Mouse (Mus musculus) left cerebral cortex, adult 9 months (tissue): ENCODE measurements around the gene Snd1.

Experiments used
- DNase-seq, 2 experiments: peaks; one replicate each; pipeline ENCODE4 v3.0.0; 2022; ENCODE audit warnings: low spot score in 2 of 2

Snd1 gene

DNA sequence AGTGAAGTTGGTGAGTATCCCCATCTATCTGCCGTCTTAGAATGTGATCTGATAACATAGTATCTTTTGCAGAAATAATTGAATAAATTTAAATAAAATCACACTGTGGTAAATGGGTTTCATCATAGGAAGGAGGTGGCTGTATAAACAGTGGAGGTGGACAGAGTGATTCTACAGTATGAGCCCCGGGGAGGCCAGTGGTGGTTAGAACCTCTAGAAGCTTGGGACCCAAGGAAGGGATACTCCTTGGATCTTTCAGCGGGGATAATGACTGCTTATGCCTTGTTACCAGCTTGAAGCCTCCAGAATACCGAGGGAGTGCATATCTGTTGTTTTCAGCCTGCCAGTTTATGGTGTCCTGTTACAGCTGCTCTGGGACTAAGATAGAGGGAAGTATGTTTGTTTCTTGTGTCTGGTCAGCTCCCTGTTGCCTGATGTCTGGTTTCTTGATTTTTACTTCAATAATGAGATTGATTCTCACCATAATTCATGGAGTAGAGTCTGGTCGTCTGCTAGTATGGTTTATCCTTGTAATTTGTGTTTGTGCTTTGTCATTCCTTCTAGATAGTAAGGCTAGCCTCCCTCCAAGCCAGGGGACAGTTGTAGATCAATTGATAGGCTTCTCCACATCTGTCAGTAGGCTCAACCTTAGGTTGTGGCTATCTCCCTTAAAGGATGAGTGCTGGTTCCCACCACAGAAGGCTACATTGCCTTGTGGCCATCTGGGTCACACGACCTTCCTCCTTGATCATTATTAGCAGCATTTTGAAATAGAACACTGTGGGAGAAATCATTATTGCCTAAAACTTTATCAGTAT, 160.8 kb downstream of the Snd1 start:
- DNase-seq = no peak

DNA sequence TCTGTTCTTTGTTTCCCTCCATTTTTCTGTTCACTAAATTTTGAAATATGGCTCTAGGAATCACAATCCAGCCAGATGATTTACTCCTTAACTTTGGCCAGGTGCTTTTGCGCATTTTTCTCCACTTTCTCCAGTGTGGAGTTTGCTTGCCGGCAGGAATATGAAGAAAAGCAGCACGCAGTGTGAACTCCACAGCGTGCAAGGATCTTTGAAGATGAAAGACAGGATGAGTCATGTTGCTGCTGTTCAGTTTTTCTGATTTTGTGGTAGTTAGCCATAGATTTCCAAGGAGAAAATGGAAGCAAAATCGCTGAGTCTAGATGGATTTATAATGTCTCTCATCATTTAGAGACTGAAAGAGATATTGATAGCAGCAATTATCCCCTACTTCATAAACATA, 165.1 kb downstream of the Snd1 start:
- no peak for DNase-seq

DNA sequence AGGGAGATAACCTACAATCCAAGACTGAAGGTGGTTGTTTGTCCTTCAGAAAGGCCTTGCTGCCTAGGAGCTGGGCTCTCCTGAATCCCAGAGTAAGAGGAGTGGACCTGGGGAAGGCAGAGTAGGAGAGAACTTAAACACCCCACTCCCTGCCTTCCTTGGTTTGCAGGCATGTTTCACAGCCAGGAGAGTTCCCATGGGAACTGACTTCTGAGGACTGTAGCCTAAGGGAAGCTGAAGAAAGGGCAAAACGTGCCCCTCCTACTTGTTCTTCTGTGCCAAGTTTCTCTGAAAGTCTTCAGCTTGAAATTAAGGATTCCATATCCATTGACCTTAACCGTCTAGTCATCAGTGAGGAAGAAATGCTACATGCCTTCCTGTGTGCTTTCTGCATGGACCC, 168.0 kb downstream of the Snd1 start:
- DNase-seq = no peak

- no peak for DNase-seq
Measured at GRCm38 (mm10) chr6:28645231-28645630, 170.3 kb downstream of the Snd1 start.

GRCm38 (mm10) chr6:28656511-28656910, 181.6 kb downstream of the Snd1 start:
- no peak for DNase-seq

DNA sequence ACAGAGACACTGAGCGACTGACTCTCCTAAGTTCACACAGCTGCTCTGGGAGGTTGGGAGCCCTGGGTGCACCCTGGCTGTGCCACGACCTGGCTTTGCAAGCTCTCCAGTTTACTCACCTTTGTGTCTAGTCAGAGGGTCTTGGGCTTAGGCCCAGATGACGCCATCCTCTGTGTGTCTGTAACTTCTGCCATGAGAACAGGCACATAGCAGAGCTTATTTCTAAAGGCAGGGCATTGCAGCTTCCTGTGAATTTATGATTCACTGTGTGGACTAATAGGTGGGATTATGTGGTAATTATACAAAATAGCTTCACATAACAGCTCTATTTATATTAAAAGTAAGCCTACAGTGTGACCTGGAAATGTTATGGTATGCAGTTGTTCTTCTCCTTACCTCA, 188.1 kb downstream of the Snd1 start:
- DNase-seq = no peak

- DNase-seq = no peak
Measured at GRCm38 (mm10) chr6:28663670-28664069, 188.7 kb downstream of the Snd1 start.

DNA sequence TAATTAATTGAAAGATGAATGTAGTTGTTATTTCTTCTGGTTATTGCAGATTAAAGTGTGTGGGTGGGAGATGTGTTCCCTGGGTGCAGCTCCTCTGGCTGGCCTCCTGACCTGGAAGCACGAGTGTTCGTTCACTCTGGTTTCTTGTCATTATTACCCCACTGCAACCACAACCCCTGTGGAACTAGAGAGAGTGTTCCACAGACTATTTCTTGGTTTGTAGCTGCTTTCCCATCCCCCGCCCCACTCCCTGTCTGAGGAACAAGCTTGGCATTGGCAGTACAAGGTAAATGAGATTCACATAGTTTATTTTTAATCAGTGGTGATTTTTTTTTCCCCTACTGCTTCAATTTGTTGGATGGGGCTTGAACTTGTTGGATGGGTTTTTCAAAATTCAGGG, 189.8 kb downstream of the Snd1 start:
- DNase-seq = no peak

DNA sequence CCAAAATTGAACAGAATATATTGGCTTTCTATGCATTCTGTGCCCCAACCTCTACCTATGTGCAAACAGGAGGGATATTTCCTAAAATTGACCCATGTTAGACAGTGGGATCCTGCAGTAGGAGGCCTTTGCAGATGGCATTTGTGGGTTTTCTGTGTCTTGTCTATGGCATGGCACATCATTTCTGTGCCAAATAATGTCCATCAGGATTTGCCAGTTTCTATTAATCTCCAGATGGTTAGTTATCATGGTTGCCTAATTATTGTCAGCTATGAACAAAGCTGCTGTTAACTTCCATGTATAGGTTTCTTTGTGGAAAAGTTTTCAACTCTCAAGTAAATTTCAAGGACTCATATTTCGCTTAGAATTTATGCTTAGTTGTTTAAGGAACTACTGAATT, 192.6 kb downstream of the Snd1 start:
- DNase-seq = no peak

- DNase-seq = no peak
Measured at GRCm38 (mm10) chr6:28669251-28669650, 194.3 kb downstream of the Snd1 start.

DNA sequence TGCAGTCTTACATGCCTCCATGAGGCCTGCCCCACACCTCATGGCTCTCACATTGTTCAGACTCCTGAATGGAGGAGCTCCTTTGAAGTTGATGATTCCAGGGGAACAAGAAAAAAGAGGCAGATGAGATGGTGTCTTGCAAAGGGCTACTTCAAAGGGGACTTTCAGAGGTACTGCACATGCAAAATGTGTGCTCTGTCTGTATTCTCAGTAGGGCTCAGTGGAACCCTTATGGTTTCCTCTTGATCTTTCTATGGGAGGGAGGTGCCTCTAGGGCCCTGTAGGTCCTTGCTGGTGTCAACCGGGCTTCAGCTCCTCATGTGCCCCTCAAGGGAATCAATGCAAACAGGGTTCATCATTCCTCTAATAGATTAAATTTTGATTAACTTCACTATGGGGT, 197.4 kb downstream of the Snd1 start:
- DNase-seq = no peak

DNA sequence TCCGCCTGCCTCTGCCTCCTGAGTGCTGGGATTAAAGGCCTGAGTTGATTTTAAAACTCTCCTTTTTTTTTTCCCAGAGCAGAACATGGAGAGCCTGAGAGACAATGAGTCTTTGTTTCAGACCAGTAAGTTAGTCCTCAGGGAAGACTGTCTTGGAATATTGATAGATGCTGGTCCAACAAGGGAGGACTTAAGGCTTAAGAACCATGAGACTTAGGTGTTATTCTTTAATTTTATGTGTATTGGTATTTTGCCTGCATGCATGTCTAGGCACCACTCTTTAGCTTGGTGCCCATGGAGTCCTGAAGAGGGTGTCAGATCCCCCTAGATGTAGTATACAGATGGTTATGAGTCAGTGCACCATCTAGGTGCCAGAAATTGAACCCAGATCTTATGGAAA, 199.7 kb downstream of the Snd1 start:
- no peak for DNase-seq

DNA sequence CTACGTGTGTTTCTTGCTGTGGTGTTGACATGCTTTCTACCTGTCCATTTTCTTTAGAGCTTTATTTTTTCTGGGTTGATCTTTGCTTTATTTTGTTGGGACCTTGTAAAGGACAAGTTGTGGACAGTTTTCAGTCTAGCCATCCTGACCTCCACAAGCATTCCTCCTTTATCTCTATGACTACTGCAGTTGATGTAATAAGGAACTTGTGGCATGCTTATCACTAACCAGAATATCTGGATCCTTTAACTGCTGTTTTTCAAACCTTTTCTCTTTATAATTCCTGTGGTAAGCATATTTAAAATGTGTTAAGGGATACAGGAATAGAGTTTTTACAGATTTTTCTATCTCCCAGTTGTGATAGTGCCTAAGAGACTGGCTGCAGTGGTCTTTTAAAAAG, 204.0 kb downstream of the Snd1 start:
- DNase-seq = no peak

GRCm38 (mm10) chr6:28680537-28680936, 205.6 kb downstream of the Snd1 start:
- DNase-seq = no peak

- DNase-seq = no peak
Measured at GRCm38 (mm10) chr6:28681521-28682457, 206.8 kb downstream of the Snd1 start.

GRCm38 (mm10) chr6:28685052-28685451, 210.1 kb downstream of the Snd1 start:
- DNase-seq = no peak

GRCm38 (mm10) chr6:28685745-28686144, 210.8 kb downstream of the Snd1 start:
- no peak for DNase-seq

- no peak for DNase-seq
Measured at GRCm38 (mm10) chr6:28687776-28688175, 212.8 kb downstream of the Snd1 start.

- DNase-seq = no peak
Measured at GRCm38 (mm10) chr6:28692659-28693058, 217.7 kb downstream of the Snd1 start.

DNA sequence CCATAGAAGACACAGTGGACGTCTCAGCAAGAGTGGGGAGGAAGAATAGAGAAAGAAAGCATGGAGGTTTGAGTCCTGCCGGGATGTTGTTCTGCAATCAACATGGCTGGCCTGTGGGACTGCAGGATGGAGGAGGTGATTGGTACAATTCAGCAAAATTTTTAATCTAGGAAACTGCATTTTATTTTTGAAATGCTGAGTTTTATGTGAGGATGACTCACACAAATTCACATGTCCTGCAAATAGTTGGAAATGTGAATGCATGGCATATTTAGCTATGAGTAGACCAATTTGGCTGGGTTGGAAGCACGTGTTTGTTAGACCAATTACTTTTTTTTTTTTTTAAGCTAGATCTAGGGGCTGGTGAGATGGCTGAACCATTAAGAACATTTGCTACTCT, 222.3 kb downstream of the Snd1 start:
- peak in 1 of 2 experiments; percentile 31 for DNase-seq

GRCm38 (mm10) chr6:28704612-28705011, 229.7 kb downstream of the Snd1 start:
- DNase-seq = no peak

- peak; percentile 46 to 65 for DNase-seq
Measured at GRCm38 (mm10) chr6:28705384-28706107, 230.6 kb downstream of the Snd1 start.
